Mouse (Mus musculus) bone marrow, adult 2 months (tissue): Measurements from ENCODE around the gene Bicd2. TPM values are rescaled to one million over a fixed set of nuclear protein-coding genes. Genes with fewer than 3 reads are reported as not detected.
A peak's percentile ranks its signal among the peaks of the same experiment; 100 is the strongest.

Source experiments
- H3K27ac ChIP-seq: fragments of 200-500 bp; 2 replicates; pipeline ENCODE4 v1.5.1; 2012; ENCODE audit warnings: low read depth, mild to moderate bottlenecking, control low read depth, inconsistent platforms, low read length; ENCODE audit not compliant: control insufficient read depth, poor library complexity, insufficient read depth
- H3K4me1 ChIP-seq: fragments of 200-500 bp; 2 replicates; pipeline ENCODE4 v1.6.1; 2011; ENCODE audit warnings: low read length; ENCODE audit not compliant: control insufficient read depth, insufficient read depth
- H3K4me3 ChIP-seq: fragments of 200-500 bp; replicated peaks from 2 replicates; pipeline ENCODE3; 2011; ENCODE audit warnings: mild to moderate bottlenecking, low read depth, low read length, control low read depth; ENCODE audit not compliant: control insufficient read depth
- CTCF ChIP-seq: fragments of 200-500 bp; IDR thresholded peaks from 2 replicates; pipeline ENCODE4 v1.5.1; 2011; ENCODE audit warnings: low read length, control low read depth; ENCODE audit not compliant: control insufficient read depth, insufficient read depth
- POLR2A ChIP-seq: fragments of 200-500 bp; IDR thresholded peaks from 2 replicates; pipeline ENCODE4 v1.6.1; 2011; ENCODE audit warnings: low read depth, mild to moderate bottlenecking, control low read depth, low read length, borderline replicate concordance; ENCODE audit not compliant: control insufficient read depth
- WGBS: fragments of 180-500 bp; shearing (Covaris S2); methylation state at CpG from one replicate; pipeline ENCODE4 v1.1.7; 2018; 5-methylcytosine and 5-hydroxymethylcytosine counted together
- polyA plus RNA-seq: library from polyadenylated mRNA; stranded (reverse); fragments of >200 nt; gene quantifications from 2 replicates; pipeline ENCODE4 v1.2.4, GENCODE M21; 2011; ENCODE audit warnings: low replicate concordance; ENCODE audit not compliant: missing spikeins, insufficient read depth, insufficient read length

The Bicd2 gene
- polyA plus RNA-seq, 1 experiment: 23.2 TPM

GRCm38 (mm10) chr13:49421606-49421917, 80.2 kb downstream of the Bicd2 start:
- TF ChIP-seq CTCF (no peak), POLR2A (0 out of 2 replicates have a peak, but pooled peaks have one; percentile 11)
- under 1% methylated on average over 15 of the region's 15 CpGs for WGBS
- peaks cover 1% of the 10 kb centered on the region for H3K4me1 ChIP-seq
- peak overlapping the region; percentile 89 for H3K4me3 ChIP-seq
- H3K27ac ChIP-seq: no peak overlapping the region; the same call in 1 of the 2 replicates

GRCm38 (mm10) chr13:49421959-49422358, 80.6 kb downstream of the Bicd2 start:
- TF ChIP-seq POLR2A (no peak), CTCF (no peak)
- Histone ChIP-seq H3K4me1 (peaks cover 1% of the 10 kb centered on the region), H3K4me3 (peak overlapping the region; percentile 89)

GRCm38 (mm10) chr13:49426736-49427135, 85.4 kb downstream of the Bicd2 start:
- WGBS: 87% methylated on average over 3 of the region's 3 CpGs
- no peak overlapping the region for H3K27ac ChIP-seq
- TF ChIP-seq CTCF (no peak), POLR2A (no peak)
- peaks cover 1% of the 10 kb centered on the region for H3K4me1 ChIP-seq
- H3K4me3 ChIP-seq: no peak overlapping the region

More at GRCm38 (mm10) chr13:49421959-49422358, 80.6 kb downstream of the Bicd2 start:
- no peak overlapping the region for H3K27ac ChIP-seq
- 26% methylated on average over 4 of the region's 4 CpGs for WGBS

- Histone ChIP-seq H3K4me1 (no peaks in the 10 kb centered on the region), H3K4me3 (no peak overlapping the region), H3K27ac (no peak overlapping the region)
- 80% methylated on average over 1 of the region's 1 CpGs for WGBS
- TF ChIP-seq CTCF (no peak), POLR2A (no peak)
Observed at GRCm38 (mm10) chr13:49428042-49428675, 86.8 kb downstream of the Bicd2 start.

- H3K27ac ChIP-seq: no peak overlapping the region
- 76% methylated on average over 4 of the region's 4 CpGs for WGBS
- H3K4me3 ChIP-seq: no peak overlapping the region
- no peak for TF ChIP-seq POLR2A
- TF ChIP-seq CTCF: no peak
- no peaks in the 10 kb centered on the region; the same call in 1 of the 2 replicates for H3K4me1 ChIP-seq
Observed at GRCm38 (mm10) chr13:49430529-49430928, 89.1 kb downstream of the Bicd2 start.

GRCm38 (mm10) chr13:49433268-49434029, 92.1 kb downstream of the Bicd2 start:
- WGBS: 28% methylated on average over 2 of the region's 2 CpGs
- Histone ChIP-seq H3K4me3 (no peak overlapping the region), H3K4me1 (no peaks in the 10 kb centered on the region; the same call in 1 of the 2 replicates), H3K27ac (no peak overlapping the region)
- no peak for TF ChIP-seq POLR2A
- TF ChIP-seq CTCF: no peak

GRCm38 (mm10) chr13:49435745-49436144, 94.4 kb downstream of the Bicd2 start:
- Histone ChIP-seq H3K4me1 (no peaks in the 10 kb centered on the region; the same call in 1 of the 2 replicates), H3K4me3 (no peak overlapping the region), H3K27ac (no peak overlapping the region)
- WGBS: 27% methylated on average over 1 of the region's 1 CpGs
- TF ChIP-seq POLR2A (no peak), CTCF (no peak)

GRCm38 (mm10) chr13:49436170-49436569, 94.8 kb downstream of the Bicd2 start:
- Histone ChIP-seq H3K4me3 (no peak overlapping the region), H3K27ac (no peak overlapping the region), H3K4me1 (no peaks in the 10 kb centered on the region; the same call in 1 of the 2 replicates)
- 79% methylated on average over 4 of the region's 4 CpGs for WGBS
- TF ChIP-seq CTCF (no peak), POLR2A (no peak)

Other genes starting within 250 kb of the Bicd2 start
- not detected in 2 replicates for gene Wnk2, start 193.6 kb upstream of the Bicd2 start, polyA plus RNA-seq
- 21.4 and 36.6 TPM in 2 replicates for gene Ninj1, start 154.1 kb upstream of the Bicd2 start, polyA plus RNA-seq
- gene Card19, start 125.5 kb upstream of the Bicd2 start, polyA plus RNA-seq: 27.5 and 41.1 TPM in 2 replicates
- gene Susd3, start 92.9 kb upstream of the Bicd2 start, polyA plus RNA-seq: 3.0 and 10.2 TPM in 2 replicates
- 10.9 and 31.9 TPM in 2 replicates for gene Fgd3, start 21.3 kb upstream of the Bicd2 start, polyA plus RNA-seq
- gene Ippk, start 79.7 kb downstream of the Bicd2 start, polyA plus RNA-seq: 4.4 and 4.5 TPM in 2 replicates
- 1.4 and 3.5 TPM in 2 replicates for gene Tes3-ps, start 151.7 kb downstream of the Bicd2 start, polyA plus RNA-seq
- 0.42 TPM in 1 of 2 replicates, not detected in the other for gene Ecm2, start 163.2 kb downstream of the Bicd2 start, polyA plus RNA-seq
- gene Aspn, start 202.9 kb downstream of the Bicd2 start, polyA plus RNA-seq: 2.0 and 5.9 TPM in 2 replicates
- 0.63 and 1.3 TPM in 2 replicates for gene Omd, start 240.9 kb downstream of the Bicd2 start, polyA plus RNA-seq